Mouse (Mus musculus): ENCODE results near the gene Gm43738. TPM values are rescaled to one million over a fixed set of nuclear protein-coding genes. Genes with fewer than 3 reads are reported as not detected.

Gm43738 gene
- polyA plus RNA-seq (2012; rRNA removed): not detected in 2 replicates

- H3K36me3 ChIP-seq (ENCODE audit: control insufficient read depth, insufficient read depth, low read length): no peaks in the 10 kb centered on the region
These were observed at the start of gene Gm43738 for GRCm38 (mm10) chr3:89100811-89101210. Gene Gm43738 (minus strand): TSS chr3:89101099.

DNA sequence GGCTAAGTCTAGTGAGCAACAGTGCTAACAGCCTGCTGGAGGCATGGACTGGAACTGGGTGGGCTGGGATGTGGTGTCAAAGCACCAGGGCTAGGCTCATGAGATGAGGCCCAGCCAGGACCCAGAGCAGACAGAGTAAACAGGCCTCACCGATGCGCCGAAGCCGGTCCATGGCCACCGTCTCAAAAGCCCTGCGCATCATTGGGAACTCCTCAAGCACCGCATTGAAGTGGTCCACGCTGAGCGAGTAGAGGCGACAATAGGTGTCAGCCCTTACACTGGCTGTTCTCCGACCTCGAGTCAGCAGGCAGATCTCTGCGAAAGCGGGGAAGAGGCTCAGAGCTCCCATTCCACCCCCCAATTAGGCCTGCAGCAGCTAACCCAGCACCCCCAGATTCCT lies 47.7 kb upstream of the Gm43738 start:
- TF ChIP-seq CTCF (conservative IDR thresholded peaks at IDR 0.05; ENCODE audit: insufficient read depth, insufficient read length, low read depth, low read length) (no peak), POLR2A (IDR thresholded peaks at IDR 0.05; ENCODE audit: low read depth, low read length) (no peak)
- DNase-seq: no peak
- Histone ChIP-seq H3K27me3 (replicated peaks; ENCODE audit: control insufficient read depth, insufficient read depth, low read length) (no peaks in the 10 kb centered on the region), H3K36me3 (ENCODE audit: control insufficient read depth, insufficient read depth, low read length) (no peaks in the 10 kb centered on the region), H3K4me1 (ENCODE audit: control insufficient read depth, insufficient read depth, low read length) (no peaks in the 10 kb centered on the region), H3K27ac (ENCODE audit: insufficient read depth, low read depth, low read length) (no peak overlapping the region), H3K4me3 (ENCODE audit: insufficient read depth, low read depth, low read length) (no peak overlapping the region)
- 78% methylated on average over 14 of the region's 14 CpGs for WGBS

More at GRCm38 (mm10) chr3:89100811-89101210, at the start of gene Gm43738:
- no peak for DNase-seq
- Histone ChIP-seq H3K27me3 (replicated peaks; ENCODE audit: control insufficient read depth, insufficient read depth, low read length) (no peaks in the 10 kb centered on the region), H3K27ac (ENCODE audit: insufficient read depth, low read depth, low read length) (0 out of 2 replicates have a peak within 1 kb of the TSS, but pooled peaks have one; percentile 2), H3K4me1 (ENCODE audit: control insufficient read depth, insufficient read depth, low read length) (no peaks in the 10 kb centered on the region; the same call in 1 of the 2 replicates), H3K4me3 (ENCODE audit: insufficient read depth, low read depth, low read length) (peak within 1 kb of the TSS; percentile 88)
- WGBS: 33% methylated on average over 7 of the region's 7 CpGs
- no peak for TF ChIP-seq POLR2A (IDR thresholded peaks at IDR 0.05; ENCODE audit: low read depth, low read length)
- no peak for TF ChIP-seq CTCF (conservative IDR thresholded peaks at IDR 0.05; ENCODE audit: insufficient read depth, insufficient read length, low read depth, low read length)

DNA sequence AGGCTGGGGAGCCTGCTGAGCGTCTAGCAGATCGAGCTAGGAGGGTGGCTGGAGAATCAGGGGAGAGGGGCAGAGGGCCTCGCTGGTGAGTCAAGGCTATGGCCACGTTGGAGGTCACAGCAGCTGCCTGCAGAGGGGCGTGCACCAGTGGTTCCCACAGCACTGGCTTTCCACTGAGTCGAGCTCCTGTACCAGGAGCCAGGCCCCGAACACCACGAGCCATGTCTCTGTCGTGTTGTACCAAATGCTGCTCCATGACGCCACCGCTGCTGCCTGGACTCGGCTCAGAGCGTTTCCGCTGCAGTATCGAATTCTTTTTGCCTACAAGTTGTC lies 47.0 kb upstream of the Gm43738 start:
- TF ChIP-seq CTCF (conservative IDR thresholded peaks at IDR 0.05; ENCODE audit: insufficient read depth, insufficient read length, low read depth, low read length) (no peak), POLR2A (IDR thresholded peaks at IDR 0.05; ENCODE audit: low read depth, low read length) (no peak)
- Histone ChIP-seq H3K4me3 (ENCODE audit: insufficient read depth, low read depth, low read length) (peak overlapping the region; percentile 12; the same call in 1 of the 2 replicates), H3K36me3 (ENCODE audit: control insufficient read depth, insufficient read depth, low read length) (no peaks in the 10 kb centered on the region), H3K4me1 (ENCODE audit: control insufficient read depth, insufficient read depth, low read length) (no peaks in the 10 kb centered on the region), H3K27ac (ENCODE audit: insufficient read depth, low read depth, low read length) (no peak overlapping the region), H3K27me3 (replicated peaks; ENCODE audit: control insufficient read depth, insufficient read depth, low read length) (no peaks in the 10 kb centered on the region)
- WGBS: 8% methylated on average over 15 of the region's 15 CpGs
- peak; percentile 11 for DNase-seq

GRCm38 (mm10) chr3:89147101-89147978 lies 46.4 kb upstream of the Gm43738 start:
- TF ChIP-seq CTCF (conservative IDR thresholded peaks at IDR 0.05; ENCODE audit: insufficient read depth, insufficient read length, low read depth, low read length): no peak; the same call in 1 of the 2 replicates
- TF ChIP-seq POLR2A (IDR thresholded peaks at IDR 0.05; ENCODE audit: low read depth, low read length): no peak
- Histone ChIP-seq H3K27ac (ENCODE audit: insufficient read depth, low read depth, low read length) (no peak overlapping the region), H3K4me1 (ENCODE audit: control insufficient read depth, insufficient read depth, low read length) (no peaks in the 10 kb centered on the region), H3K4me3 (ENCODE audit: insufficient read depth, low read depth, low read length) (peak overlapping the region; percentile 12; the same call in 1 of the 2 replicates), H3K36me3 (ENCODE audit: control insufficient read depth, insufficient read depth, low read length) (no peaks in the 10 kb centered on the region), H3K27me3 (replicated peaks; ENCODE audit: control insufficient read depth, insufficient read depth, low read length) (no peaks in the 10 kb centered on the region)
- WGBS: 24% methylated on average over 26 of the region's 26 CpGs
- peak; percentile 77 for DNase-seq

GRCm38 (mm10) chr3:89145566-89145965 lies 44.7 kb upstream of the Gm43738 start:
- TF ChIP-seq POLR2A (IDR thresholded peaks at IDR 0.05; ENCODE audit: low read depth, low read length) (no peak), CTCF (conservative IDR thresholded peaks at IDR 0.05; ENCODE audit: insufficient read depth, insufficient read length, low read depth, low read length) (no peak)
- H3K27ac ChIP-seq (ENCODE audit: insufficient read depth, low read depth, low read length): no peak overlapping the region
- H3K4me3 ChIP-seq (ENCODE audit: insufficient read depth, low read depth, low read length): no peak overlapping the region
- DNase-seq: no peak
- no peaks in the 10 kb centered on the region for H3K4me1 ChIP-seq (ENCODE audit: control insufficient read depth, insufficient read depth, low read length)
- H3K27me3 ChIP-seq (replicated peaks; ENCODE audit: control insufficient read depth, insufficient read depth, low read length): no peaks in the 10 kb centered on the region
- H3K36me3 ChIP-seq (ENCODE audit: control insufficient read depth, insufficient read depth, low read length): no peaks in the 10 kb centered on the region
- WGBS: 56% methylated on average over 8 of the region's 8 CpGs

DNA sequence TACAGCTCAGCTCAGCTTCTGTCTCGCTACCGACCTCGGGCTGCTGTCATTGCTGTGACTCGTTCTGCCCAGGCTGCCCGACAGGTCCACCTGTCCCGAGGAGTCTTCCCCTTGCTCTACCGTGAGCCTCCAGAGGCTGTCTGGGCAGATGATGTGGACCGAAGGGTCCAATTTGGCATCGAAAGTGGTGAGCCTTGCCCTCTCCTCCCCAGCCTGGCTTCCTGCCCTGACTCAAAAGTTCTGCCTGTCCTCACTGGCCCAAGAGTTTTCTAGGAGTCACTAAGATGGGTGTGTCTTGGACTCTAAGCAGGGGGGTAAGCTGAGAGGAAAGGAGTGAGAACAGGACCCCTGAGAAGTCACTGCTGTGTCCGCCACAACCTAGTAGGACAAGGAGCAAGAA lies 43.9 kb upstream of the Gm43738 start:
- H3K27me3 ChIP-seq (replicated peaks; ENCODE audit: control insufficient read depth, insufficient read depth, low read length): no peaks in the 10 kb centered on the region
- no peak for TF ChIP-seq CTCF (conservative IDR thresholded peaks at IDR 0.05; ENCODE audit: insufficient read depth, insufficient read length, low read depth, low read length)
- no peak for TF ChIP-seq POLR2A (IDR thresholded peaks at IDR 0.05; ENCODE audit: low read depth, low read length)
- DNase-seq: peak; percentile 80
- WGBS: 51% methylated on average over 10 of the region's 10 CpGs
- no peaks in the 10 kb centered on the region for H3K4me1 ChIP-seq (ENCODE audit: control insufficient read depth, insufficient read depth, low read length)
- no peak overlapping the region for H3K4me3 ChIP-seq (ENCODE audit: insufficient read depth, low read depth, low read length)
- no peak overlapping the region for H3K27ac ChIP-seq (ENCODE audit: insufficient read depth, low read depth, low read length)
- H3K36me3 ChIP-seq (ENCODE audit: control insufficient read depth, insufficient read depth, low read length): no peaks in the 10 kb centered on the region

DNA sequence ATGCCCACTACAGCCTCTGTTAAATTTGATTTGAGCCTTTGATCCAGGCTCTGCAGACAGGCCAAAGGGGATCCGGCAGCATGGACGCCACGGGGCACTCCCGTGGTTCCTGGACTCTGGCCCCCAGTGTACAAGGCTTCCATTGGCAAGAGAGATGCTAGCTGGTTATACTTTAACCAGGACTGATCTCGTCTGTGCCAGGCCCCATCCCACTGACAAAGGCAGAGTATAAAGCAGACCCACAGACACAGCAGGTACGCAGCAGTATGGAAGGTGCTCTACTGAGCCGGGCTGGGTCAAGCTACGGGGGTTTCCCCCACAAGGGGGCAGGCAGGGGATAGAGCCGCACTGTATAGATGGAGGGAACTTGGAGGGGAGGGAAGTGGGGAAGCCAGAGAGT lies 35.5 kb upstream of the Gm43738 start:
- peak overlapping the region; percentile 33; the same call in 1 of the 2 replicates for H3K4me3 ChIP-seq (ENCODE audit: insufficient read depth, low read depth, low read length)
- TF ChIP-seq CTCF (conservative IDR thresholded peaks at IDR 0.05; ENCODE audit: insufficient read depth, insufficient read length, low read depth, low read length): peak; percentile 33
- TF ChIP-seq POLR2A (IDR thresholded peaks at IDR 0.05; ENCODE audit: low read depth, low read length): peak; percentile 53
- WGBS: 22% methylated on average over 9 of the region's 9 CpGs
- H3K4me1 ChIP-seq (ENCODE audit: control insufficient read depth, insufficient read depth, low read length): peaks cover 3% of the 10 kb centered on the region; the same call in 1 of the 2 replicates
- peak; percentile 95 for DNase-seq
- H3K36me3 ChIP-seq (ENCODE audit: control insufficient read depth, insufficient read depth, low read length): no peaks in the 10 kb centered on the region
- peak overlapping the region; percentile 78 for H3K27ac ChIP-seq (ENCODE audit: insufficient read depth, low read depth, low read length)
- no peaks in the 10 kb centered on the region for H3K27me3 ChIP-seq (replicated peaks; ENCODE audit: control insufficient read depth, insufficient read depth, low read length)

Measured in kidney, adult 2 months (tissue).